Comparison of ENCODE assay signal across 25 mouse cellular contexts in the genomic region with DNA sequence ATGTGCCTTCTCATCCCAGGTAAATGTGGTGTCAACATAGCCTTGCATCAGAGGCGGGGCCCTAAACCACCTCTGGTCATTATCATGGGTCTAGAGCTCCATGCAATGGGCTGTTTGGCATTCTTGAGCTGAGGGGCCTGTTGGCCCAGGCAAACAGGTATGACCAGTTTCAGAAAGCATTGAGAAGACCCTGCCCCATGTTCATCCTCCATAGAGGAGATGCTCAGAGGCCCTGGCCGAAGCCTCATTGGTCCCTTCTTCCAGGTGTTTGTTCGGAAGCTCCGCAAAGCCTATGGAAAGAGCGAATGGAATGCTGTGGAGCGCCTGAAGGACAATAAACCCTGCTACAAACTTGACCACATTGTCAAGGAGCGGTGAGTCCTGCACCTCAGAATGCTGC. TPM values are rescaled to one million over a fixed set of nuclear protein-coding genes. Genes with fewer than 3 reads are reported as not detected.
"Had no signal": no experiment of that assay in that cellular context is flagged by ENCODE, and none has a peak within 500 bp of the region (broad histone marks: within the 10 kb centered on the region; RNA-seq: fewer than 3 reads in every experiment).

No protein-coding gene starts in this region.

- H3K27ac ChIP-seq: left cerebral cortex, adult 2 months; liver, embryonic 13.5 days; midbrain, embryonic 10.5 days; midbrain, embryonic 13.5 days; neural tube, embryonic 13.5 days; stomach, embryonic 15.5 days had no signal

- H3K4me3 ChIP-seq: left cerebral cortex, adult 2 months; liver, embryonic 13.5 days; midbrain, embryonic 10.5 days; midbrain, embryonic 13.5 days; myocyte; neural tube, embryonic 13.5 days; stomach, embryonic 15.5 days had no signal

- H3K9me3 ChIP-seq: liver, embryonic 13.5 days; midbrain, embryonic 10.5 days; midbrain, embryonic 13.5 days; neural tube, embryonic 13.5 days; stomach, embryonic 15.5 days had no signal

- DNase-seq: layer of hippocampus, postnatal 36 days; liver, embryonic 13.5 days; lung, adult 2 months; lung, postnatal 14 days; lung, postnatal 4 days; retina, postnatal 1 day; right cerebral cortex, postnatal 25 days; thymus, adult 2 months; thymus, postnatal 14 days; thymus, postnatal 4 days had no signal

- ATAC-seq: inflammation-experienced regulatory T-cells, adult 6 months; midbrain, embryonic 13.5 days; midbrain, embryonic 16.5 days had no signal

- H3K9ac ChIP-seq: liver, embryonic 13.5 days; midbrain, embryonic 13.5 days; neural tube, embryonic 13.5 days; stomach, embryonic 15.5 days had no signal

- H3K4me2 ChIP-seq: liver, embryonic 13.5 days; midbrain, embryonic 13.5 days; neural tube, embryonic 13.5 days; stomach, embryonic 15.5 days had no signal

- H3K27me3 ChIP-seq: liver, embryonic 13.5 days; midbrain, embryonic 13.5 days; neural tube, embryonic 13.5 days; stomach, embryonic 15.5 days had no signal

RNA-seq across cellular contexts. Expression of gene 4930556J24Rik, which starts 6.2 kb away (rescaled TPM):
- total RNA-seq: layer of hippocampus, postnatal 10 days; megakaryocyte progenitor cell, adult 5-6 weeks; monocyte, adult 5-6 weeks; neutrophil, adult 5-6 weeks had no signal
- polyA plus RNA-seq: limb, embryonic 11.5 days; limb, embryonic 14.5 days; liver, adult 2 months; liver, embryonic 13.5 days; lung, adult 2 months; thymus, adult 2 months had no signal

RNA-seq across cellular contexts. Expression of gene Gal3st1, which starts 13.1 kb away (rescaled TPM):
- total RNA-seq: neutrophil, adult 5-6 weeks had no signal
- polyA plus RNA-seq: inflammation-experienced regulatory T-cells, adult 6 months; myocyte had no signal
